Mouse (Mus musculus) adrenal gland, adult 18-20 months (tissue): ENCODE measurements at regions not wholly inside any gene's neighbourhood (a gene's known extent, or its start where the extent isn't known, plus 50 kb on each side); places are given as distances from the start of the nearest gene placed in this dataset.

Experiments used
- DNase-seq, 2 experiments: peaks; one replicate each; pipeline ENCODE4 v3.0.0; 2021 to 2022; ENCODE audit warnings: low spot score in 2 of 2

DNA sequence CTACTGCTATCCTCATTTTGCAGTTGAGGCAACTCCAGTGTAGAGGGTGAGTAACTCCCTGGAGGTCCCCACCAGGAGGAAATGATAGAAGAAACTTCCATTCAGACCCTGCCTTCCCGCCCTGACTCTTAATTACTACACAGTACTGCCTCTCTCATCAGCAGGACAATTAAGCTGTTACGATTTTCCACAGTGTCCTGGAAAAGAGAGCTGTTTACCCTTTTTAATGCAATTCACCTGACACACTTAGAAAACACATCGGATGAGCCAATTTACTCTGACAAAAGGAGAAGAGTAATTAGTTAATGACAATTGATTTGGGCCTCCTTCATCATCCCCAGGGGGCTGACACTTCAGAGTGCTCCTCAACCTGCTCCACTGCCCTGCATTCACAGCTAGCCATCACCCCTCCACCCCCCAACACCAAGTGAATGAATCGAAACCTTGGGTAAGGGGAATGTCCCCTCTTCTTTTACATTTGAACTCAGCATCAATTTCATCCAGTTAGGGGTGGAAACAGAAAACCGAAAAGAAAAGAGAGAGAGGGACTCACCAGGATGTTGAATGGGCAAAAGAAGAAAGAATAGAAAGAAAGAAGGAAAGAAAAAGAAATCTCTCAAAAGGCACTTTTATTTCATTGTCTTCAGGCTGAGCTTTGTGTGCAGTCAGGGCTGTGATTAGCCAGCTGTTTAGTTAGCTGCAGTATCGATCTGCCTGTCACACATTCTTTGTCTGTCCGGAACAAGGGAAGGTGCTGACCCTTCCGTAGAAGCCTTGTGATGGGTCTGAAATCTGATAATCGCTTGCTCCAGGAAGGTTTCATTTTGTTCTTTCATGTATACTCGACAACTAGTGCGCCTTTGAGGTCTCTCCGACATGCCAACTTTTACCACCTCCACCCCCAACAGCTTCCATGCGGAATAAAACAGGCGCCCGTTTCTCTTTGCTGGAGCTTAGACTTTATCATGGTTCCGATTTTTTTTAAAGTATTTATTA, 482.6 kb upstream of the Tenm4 start:
- no peak for DNase-seq

DNA sequence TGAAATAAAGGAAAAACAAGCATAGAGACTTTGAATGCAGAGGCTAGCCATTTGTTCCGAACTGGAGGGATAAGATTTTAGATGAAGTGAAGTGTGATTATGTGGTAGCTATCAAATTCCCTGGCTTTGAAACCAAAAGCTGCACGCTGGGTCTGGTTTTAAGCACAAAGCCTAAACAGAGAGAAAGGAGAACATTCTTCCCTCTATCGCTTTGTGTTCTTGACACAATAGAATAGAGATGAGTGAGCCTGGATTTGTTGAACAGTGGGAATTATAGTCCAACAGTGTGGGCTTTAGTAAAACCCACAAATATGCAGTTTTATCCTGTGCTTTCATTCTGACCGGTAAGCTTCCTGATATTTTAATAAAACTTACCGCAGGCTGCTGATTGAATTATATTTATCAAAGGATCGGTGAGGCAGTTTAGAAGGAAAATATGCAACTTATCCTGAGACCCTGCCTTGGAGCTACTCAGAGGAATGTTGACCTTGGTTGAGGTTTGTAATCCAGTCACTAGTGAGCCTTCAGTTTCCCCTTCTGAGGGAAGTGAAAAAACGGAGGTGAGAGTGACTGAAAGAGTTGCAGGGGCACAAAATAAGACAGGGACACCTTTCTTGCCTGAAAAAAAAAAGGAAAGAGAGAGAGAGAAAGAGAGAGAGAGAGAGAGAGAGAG, 481.7 kb upstream of the Tenm4 start:
- no peak for DNase-seq

DNA sequence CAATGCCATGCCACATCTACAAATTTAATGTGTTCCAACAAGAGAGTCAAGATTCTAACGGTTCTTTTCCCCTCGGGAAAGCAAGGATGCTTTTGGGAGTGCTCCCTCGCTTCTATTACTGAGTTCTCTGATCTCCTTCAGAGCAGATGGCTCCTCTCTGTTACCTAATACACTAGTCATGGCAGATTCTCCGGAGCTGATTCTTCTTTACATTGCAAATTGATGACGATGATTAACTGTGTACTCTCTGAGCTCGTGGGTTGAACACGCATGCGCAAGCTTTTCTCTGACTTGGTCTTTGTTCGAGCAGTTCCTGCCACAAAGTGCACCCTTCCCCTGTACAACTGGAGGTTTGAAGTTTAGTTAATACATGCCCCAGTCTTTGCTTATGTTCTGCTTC, 471.5 kb upstream of the Tenm4 start:
- DNase-seq, result no peak

DNA sequence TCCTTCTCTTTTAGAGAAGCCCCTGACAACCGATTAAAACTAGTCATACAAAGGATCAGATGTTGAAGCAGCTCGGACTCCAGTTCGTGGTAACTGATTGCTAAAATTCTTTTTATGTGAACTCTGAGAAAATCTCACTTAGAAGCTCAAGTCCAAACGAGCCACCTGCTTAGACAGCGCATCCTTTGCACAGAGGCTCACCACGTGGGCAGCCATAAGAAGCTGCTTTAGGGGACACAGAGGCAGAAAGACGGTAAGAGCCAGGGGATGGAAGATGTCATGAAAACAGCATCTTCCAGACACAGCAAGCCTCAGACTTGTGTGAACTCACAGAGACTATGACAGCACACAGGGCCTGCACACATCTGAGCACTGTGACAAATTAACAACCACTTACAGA, 461.0 kb upstream of the Tenm4 start:
- no peak for DNase-seq

DNA sequence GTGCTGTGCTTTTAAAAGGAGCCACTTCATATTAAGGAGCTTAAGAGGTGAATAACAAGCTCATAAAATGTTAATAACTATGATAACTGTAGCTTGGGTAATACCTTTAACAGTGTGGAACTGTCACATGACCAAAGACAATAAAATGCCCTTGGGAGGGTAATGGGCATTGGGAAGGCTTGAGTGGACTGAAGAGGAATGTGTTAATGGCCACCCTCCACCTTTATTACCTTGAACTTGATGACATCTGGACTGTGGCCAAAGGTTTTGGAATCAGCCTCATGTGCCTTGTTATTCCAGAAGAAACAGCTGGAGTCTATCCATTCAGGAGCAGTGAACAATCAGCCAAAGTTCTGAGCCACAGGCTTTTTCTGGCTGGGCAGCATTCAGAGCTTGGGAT, 451.0 kb upstream of the Tenm4 start:
- no peak for DNase-seq

DNA sequence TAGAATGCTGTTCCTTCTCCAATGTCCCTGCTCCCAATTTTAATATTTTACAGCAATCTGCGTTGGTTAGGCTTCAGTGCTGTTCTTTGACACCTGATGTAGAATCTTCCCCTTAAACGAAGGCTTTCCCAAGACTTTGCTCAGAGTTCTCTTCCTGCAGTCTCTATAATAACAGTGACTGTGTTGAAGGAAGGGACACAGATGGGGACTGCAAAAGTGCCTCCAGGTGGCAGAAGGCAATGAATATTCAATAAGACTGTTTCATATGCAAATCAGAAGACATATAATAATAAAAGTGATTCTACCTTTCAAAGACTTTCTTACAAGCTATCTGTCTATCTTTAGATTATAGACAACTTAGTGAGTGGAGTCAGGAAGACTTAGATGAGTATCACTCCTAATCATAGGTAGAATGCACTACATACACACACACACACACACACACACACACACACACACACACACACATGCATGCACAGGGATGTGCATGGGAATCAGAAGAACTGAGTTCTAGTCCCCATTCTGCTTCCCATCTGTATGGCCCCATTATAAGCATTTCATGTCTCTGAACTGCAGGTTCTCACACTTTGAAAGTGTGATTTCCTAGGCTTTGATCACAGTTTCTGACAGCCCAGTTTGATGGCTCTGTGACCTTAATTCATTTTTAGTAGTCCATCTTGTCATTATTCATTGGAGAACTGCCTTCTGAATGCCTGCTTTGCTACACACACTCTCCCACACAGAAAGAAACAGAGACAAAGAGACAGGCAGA, 445.1 kb upstream of the Tenm4 start:
- DNase-seq, result no peak

DNA sequence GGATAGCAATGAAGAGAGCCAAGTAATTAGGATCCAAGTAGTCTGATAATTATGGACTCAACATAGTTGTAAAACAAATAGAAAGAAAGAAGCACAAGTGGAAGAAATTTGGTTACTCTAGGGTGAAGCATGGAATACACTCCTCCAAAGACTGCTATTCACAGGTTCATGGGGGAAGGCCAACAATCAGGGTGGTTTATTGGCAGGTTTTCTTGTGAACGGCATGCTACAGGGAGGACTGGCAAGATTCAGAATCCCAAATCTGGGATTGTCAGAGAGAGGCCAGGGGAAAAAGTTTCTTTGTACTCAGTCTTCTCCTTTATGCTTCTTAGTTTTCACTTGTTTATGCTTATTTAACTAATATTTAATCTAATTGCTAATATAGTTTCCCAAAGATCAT, 437.2 kb upstream of the Tenm4 start:
- no peak for DNase-seq

DNA sequence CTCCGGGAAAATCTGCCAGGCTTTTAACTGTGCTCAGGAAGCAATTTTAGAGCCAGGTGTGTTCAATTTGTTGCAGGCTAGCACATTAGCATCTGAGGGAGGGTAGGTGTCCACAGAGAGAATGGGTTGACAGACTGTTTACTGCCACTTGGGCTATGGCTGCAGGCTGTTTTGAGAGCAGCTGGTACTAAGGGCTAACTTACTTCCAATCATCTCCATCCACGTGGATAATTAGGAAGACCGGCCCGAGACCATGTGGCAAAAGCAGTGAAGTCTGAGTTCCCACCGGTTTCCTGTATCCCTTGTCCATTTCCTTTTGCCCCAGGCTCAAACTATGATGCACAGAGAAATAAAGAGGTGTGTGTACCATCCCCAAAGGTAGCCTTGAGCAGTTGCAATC, 436.5 kb upstream of the Tenm4 start:
- DNase-seq, result no peak

DNA sequence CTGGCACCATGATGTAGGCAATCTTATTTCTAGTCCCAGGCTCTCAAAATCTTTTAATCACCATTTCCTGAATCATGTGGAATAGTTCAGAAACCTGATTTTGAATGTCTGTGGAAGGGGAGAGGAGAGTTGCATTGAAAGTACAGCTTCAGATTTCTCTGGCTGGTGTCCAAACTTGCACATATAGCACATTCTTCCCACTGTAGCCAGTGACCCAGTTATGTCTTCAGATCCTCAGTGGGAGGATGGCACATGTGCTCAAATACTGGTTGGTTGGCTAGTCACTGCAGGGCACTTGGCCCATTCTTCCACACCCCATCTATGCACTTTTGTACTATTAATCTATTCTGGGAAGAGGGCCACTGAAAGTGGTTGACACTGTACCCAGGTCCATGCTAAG, 434.3 kb upstream of the Tenm4 start:
- no peak for DNase-seq

DNA sequence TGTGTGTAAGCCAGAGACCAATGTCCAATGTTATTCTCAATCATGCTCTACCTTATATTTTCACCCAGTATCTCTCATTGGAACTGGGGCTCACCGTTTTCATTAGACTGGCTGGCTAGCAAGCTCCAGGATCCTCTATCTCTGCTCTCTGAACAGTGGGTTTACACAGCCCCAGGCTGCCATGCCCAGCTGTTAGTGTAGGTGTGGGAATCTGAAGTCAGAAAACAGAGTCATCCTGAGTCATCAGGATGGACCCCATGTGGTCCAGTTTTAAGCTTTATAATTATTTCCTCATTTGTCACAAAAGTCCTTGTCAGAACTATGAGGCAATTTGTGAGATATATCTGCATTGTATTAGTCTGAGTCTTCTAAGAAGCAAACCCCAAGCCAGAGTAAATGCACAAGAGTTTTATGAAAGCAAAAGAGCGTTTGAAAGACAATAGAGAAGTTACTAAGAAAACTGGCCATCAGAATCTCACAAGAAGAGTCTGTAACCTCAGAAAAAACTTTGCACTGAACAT, 432.3 kb upstream of the Tenm4 start:
- DNase-seq, result no peak

DNA sequence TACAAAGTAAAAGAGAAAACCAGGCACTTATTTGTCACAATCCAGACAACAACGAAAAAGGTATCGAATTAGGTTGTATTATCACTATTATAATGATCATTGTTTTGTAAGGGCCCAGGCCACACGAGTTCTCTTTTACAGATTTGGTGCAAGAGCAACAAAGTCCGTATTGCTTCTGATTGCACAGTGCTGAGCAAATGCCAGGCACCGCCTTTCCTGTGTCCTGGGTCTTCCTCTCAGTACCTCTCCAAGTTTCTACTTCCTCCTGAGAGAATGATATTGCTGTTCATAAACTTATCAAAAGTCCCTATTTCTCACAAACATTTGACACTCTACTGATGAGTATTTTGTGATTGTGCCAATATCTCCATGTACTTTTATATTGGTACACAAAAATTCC, 431.3 kb upstream of the Tenm4 start:
- no peak for DNase-seq

DNA sequence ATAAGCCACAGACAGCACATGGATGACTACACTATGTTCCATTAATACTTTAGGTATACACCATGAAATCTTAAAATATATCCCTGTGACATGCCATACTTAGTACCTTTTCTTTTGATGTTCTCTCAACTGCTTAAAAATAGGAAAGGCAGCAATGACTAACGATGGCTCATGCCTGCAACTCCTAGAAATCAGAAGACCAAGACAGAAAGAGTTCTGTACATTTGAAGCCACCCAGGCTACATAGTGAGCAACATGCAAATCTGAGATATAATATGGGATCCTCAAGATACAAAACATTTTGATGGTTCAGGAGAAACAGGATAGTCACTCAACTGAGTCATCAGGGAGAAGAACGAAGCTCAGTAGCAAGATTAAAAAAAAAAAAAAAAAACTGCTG, 412.7 kb upstream of the Tenm4 start:
- no peak for DNase-seq

DNA sequence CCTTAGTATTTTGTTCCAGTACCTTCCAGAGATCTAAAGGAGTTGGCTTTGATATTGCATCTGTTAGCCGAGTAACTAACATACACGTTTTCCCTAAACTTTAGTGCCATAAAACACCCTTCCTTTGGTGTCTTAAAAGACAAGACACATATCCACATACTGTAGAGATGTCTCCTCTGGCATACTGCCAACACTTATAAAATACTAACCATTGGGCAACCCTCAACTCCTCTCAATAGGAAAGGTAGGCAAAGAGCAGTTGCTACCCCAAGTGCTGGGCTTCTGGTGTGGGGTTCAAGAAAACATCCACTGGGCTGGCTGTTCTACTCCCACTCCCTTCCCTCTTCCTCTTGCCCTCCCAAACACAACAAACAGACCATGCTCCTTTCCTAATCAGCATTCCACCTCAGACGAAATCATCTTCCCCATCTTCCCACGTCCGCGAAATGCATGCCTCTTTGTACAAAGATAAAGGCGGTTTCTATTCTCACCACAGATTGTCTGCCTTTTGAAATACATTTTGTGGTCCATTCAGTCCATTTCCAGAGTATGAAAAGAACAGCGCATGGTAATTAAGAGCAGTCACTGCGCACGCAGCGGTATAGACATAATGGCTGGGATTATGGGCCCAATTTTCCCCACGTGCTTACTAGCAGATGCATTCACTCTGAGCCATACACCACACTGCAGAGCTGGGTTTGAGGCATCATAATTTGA, 409.9 kb upstream of the Tenm4 start:
- no peak for DNase-seq

DNA sequence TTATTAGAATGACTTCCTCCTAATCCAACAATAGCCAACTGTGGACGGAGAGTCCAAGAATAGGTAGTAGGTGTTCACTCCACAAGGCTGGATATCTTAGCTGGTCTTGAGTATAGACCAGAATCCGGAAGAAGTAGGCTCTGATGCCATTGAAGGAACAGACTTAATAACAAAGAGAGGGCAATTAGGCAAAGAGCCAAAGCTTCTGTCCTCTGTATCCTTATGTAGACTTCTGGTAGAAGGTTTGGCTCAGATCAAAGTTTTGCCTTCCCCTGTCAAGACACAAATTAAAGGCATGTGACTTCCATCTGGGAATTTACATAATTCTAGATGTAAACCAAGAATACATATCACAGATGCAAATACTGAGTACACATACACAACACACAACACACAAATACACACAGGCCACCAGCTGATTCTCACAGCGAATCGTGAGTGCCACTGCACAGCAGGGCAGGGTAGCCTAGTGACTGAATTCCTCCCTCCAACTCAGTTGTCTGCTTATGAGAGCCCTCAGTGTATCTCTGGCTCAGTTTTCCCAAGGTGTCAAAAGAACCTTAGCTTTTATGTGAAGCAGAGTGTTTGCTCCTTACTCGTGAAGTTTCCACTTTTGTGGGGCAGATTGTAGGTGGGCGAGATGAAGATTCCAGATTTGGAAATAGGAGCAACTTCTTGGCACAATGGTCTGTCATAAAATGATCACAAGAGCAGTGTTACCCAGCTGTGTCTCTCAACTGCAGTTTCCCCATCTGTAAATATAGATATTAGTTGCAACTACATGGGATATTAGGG, 404.5 kb upstream of the Tenm4 start:
- DNase-seq, result no peak

DNA sequence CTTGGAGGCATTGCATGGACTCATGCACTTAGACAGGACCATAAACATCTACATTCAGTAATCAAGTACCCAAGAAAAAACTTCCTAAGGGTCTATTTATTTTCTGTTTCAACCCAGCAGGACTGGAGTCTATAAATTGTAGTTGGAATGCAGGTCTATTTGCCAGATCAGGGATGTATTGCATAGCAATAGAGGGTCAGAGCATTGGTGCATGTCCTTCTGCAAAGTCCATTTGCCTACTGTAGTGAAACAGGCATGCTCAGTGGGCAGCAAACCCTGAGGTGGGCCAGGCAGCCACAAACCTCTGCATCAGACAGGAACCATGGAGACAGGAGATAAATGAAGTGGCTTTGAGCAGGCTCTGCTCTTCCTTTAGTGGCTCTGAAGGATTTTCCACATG, 386.5 kb upstream of the Tenm4 start:
- DNase-seq, result no peak

DNA sequence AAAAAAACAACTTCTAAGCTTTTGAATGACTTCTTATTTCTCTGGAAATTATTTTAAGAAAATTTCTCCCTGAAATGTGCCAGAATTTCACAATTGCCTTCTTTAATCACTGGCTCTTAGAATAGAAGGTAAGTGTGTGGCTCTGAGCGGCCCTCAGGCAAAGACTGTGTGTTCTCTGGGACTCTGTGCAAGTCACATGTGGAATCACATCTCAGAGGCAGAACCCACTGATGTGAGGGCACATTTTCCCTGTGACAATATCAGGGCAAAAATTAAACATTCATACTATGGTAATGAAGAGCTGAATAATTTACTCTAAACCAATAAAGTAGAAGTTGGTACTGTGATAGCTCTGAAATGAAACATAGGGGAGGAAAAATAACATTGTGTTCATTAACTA, 383.5 kb upstream of the Tenm4 start:
- DNase-seq, result no peak

DNA sequence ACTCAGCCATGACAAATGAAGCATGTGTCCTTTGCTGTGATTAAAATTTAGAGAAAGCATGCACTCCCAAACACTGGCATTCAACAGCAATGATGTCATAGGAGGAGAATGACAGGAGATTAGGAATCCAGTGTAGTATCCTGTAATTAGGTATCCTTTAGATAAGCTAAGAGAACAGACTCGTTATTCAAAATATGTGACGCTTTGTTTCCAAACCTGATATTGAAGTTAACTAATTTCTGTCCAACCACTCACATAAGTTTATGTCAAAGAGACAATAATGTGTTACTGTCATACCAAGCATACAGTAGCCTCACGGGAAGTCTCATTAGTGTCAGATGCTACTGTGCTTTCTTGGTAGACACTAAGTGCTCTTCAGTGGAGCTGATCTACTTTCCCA, 383.1 kb upstream of the Tenm4 start:
- no peak for DNase-seq

DNA sequence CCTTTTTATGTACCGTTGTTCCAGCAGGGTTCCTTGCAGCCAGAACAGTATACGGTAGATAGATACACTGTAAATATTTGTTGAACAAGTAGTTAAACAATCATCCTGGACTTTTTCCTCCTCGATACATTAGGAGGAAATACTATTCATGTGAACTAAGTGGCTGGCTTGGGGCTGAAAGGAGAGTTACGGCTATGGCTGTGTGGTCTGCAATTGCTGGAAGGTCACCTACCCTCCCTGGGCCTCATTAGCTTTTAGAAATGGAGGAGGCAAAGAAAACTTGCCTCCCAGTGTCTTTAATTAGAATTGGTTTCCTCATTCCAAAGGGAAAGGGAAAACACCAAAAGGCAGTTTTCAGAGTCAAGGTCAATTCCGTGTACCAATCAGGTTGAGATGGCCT, 381.6 kb upstream of the Tenm4 start:
- DNase-seq, result no peak

DNA sequence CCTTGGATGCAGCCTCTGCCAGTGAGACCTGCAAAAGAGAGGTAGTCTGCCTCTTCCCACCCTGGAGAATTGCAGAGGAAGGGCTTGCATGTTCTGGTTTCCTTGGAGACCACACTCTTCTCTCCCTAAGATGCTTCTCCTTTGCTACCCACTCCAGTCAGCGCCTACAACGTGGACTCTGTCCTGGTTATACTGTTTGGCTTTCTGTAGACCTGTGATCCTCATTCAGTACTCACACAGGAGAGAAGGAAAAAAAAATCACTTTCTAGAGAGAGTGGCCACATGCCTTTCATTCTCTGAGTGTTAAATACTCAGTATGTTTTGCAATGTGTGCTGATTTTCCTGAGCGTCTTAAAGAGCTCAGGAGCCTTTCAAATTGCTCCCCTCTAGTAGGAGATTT, 372.0 kb upstream of the Tenm4 start:
- no peak for DNase-seq

DNA sequence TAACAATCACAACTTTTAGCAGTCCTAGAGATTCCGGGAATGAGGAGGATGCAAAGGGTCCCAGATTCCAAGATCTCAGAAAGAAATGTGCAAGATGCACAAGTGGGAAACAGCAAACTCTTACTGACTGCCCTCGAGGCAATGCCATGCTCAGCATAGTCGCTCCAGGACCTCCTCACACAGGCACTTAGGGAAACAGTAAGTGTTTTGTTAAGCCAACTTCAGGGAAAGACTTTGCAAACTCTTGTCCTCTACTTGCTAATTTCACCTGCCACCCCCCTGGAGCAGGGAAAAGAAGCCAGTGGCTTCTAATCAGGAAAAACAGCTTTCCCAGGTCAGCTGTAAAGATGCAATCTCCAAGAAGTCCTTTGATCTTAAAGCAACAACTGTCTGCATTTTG, 361.4 kb upstream of the Tenm4 start:
- no peak for DNase-seq
